Mouse (Mus musculus) kidney, adult 18-20 months (tissue): ENCODE results near the gene Arl5b.
A peak's percentile ranks its signal among the peaks of the same experiment; 100 is the strongest.

ENCODE experiments used
- DNase-seq: peaks from one replicate; pipeline ENCODE4 v3.0.0; 2021

The Arl5b gene

GRCm38 (mm10) chr2:15049117-15049873 lies at the start of gene Arl5b:
Gene Arl5b (plus strand): TSS chr2:15049395.
- peak; percentile 94 for DNase-seq

DNA sequence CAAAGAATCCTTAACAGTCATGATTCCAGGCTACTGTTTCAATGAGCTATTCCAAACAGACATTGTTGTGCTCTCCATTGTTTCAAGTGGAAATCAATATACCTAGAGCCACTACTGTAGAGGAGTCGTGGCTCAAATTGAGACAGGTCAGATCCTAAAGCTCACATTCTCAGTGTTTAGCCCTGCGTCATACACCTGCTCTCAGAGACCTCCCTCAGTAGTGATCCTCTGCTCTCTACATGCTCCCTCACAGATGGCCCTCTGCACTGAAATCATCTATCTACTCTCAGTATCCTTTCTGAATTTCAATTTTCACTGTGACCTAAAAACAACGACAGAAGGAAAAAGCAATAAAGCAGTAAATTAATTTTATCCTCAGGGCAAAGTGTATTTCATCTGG lies 41.7 kb upstream of the Arl5b start:
- no peak for DNase-seq

GRCm38 (mm10) chr2:15008072-15008471 lies 41.1 kb upstream of the Arl5b start:
- DNase-seq: no peak

DNA sequence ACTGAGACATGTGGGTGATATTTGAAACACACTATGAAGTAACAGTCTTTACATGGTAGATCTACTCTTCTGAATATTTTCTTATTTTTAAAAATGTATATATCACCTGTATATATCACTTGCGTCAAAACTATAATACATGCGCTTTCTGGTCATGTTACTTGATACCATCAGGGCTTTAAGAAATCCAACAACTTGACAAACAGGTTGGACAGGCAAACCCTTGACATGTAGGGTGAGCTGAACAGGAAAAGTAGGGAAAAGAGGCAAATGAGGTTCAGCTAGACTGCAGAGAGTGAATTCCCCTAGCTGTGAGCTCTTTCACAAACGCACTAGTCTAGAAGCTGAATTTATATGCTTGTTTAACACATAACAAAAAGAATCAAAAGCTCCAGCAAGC lies 22.4 kb upstream of the Arl5b start:
- DNase-seq: no peak

DNA sequence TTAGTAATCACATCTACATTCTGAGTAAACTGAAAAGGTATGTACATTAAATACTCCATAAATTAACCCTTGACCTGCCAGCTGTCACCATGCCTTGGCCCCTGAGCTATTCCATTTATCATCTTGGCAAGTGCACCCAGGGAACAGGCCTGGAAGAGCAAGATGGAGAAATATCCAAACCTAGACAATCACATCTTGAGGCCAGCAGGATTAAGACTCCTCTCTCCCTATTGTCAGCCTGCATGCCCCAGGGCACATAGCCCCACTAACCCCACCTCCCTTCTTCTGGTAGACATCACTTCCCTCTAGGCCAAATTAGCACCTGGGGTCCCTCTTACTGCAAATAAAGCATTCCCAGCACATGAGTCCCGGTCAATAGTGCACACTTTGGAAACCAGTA lies 21.4 kb upstream of the Arl5b start:
- no peak for DNase-seq

- peak; percentile 23 for DNase-seq
These were observed 10.5 kb upstream of the Arl5b start for GRCm38 (mm10) chr2:15038705-15039104.

- DNase-seq: no peak
These were observed 8.9 kb upstream of the Arl5b start for GRCm38 (mm10) chr2:15040326-15040725.

DNA sequence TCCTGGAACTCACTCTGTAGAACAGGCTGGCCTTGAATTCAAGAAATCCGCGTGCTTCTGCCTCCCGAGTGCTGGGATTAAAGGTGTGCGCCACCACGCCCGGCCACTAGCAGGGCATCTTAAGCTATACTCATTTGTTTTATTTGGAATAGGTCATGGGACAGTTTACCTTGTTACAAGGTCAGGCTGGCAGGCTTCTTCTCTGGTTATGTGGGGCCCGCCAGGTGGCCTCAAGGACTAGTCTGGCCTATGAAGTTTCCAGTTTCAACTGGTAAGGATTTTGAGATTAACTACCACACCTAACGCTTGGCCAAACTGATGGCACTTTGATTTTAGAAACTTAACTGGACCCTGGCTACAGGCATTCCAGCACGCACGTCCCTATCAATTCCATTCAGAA lies 5.3 kb downstream of the Arl5b start:
- no peak for DNase-seq

DNA sequence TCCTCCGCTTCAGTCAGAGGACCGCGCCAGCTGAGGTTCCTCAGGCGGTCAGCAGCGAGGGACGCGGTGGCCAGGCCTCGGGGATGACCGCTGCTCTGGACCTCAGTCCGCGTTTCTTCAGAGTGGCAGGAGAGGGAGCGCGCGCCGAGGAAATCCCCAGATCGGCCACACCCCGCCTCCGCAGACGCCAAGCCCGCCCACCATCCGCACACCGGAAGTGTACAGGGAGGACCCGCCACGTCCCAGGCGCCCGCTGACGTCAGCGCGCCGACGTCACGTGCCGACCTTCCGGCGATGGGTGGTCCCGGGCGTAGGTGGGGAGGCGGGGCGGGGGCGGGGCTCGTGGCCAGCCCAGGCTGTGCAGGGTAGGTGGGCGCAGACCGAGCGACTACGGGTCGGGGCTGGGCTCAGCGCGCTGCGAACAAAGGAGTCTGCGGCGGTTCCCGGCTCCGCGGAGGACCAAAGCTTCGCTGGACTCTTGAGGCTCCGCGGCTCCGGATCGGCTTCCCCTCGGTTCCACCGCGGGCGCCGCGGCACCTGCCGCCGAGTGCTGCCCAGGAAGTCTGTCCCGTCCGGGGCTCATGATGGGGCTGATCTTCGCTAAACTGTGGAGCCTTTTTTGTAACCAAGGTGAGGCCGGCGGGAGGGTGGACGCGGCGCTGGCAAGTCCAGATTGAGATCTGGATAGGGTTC lies 5.9 kb downstream of the Arl5b start, which contains the start of gene Nsun6:
TSS of gene Nsun6 (minus strand) at position 125 of the 693 bp plus-strand sequence.
- DNase-seq: peak; percentile 97

DNA sequence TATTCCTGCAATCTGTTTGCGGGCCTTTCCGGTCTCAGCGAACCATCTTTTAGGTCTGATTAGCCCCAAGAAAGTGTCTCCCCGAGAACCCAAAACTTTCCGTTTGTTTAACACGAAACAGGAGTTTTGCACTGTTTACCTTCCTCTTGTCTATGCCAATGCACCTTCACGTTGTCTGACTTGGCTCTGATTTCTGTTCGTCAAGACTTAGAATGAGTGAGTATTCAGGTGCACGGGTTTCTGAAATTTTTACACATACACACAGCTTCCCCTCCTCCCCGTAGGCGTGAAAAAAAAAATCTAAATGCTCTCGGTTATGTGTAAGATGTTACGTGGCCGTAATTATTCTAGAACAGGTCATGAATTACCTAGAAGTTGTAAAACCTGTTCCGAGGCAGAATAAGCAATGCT lies 6.6 kb downstream of the Arl5b start:
- no peak for DNase-seq

GRCm38 (mm10) chr2:15058227-15058626 lies 9.0 kb downstream of the Arl5b start:
- no peak for DNase-seq

DNA sequence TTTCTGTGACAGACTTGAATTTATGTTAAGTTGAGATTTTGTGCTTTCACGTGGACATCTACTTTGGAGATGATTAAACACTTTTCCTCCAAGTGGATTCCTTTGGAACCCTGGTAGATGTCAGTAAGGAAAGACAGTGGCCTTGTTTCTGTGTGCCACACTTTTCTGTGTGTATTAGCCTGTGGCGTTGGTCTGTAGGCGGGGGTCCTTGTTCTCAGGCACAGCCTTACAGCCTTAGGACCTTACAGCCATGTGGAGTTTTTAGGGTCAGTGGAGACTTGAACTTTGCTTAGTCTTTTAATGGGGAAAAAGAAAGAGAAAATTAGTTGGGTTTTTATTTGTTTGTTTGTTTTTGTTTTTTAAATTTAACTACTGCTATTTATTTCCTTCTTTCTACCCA lies 11.7 kb downstream of the Arl5b start:
- DNase-seq: no peak

DNA sequence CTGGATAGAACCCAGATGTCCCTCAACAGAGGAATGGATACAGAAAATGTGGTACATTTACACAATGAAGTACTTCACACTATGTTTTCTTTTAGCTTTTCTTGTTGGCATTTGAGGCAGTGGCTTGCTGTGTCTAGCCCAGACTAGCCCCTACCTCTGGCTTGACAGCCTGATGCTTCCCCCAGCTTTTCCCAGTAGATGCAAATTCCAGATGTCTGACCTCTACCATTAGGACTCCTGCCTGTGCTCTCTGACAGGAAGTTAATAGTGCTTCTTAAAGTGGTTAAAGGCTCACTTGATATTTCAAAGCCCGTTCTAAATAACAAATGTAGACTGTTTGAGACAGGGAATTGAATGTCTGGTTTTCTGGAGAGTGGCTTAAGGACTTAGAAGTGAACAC lies 14.6 kb downstream of the Arl5b start:
- no peak for DNase-seq

DNA sequence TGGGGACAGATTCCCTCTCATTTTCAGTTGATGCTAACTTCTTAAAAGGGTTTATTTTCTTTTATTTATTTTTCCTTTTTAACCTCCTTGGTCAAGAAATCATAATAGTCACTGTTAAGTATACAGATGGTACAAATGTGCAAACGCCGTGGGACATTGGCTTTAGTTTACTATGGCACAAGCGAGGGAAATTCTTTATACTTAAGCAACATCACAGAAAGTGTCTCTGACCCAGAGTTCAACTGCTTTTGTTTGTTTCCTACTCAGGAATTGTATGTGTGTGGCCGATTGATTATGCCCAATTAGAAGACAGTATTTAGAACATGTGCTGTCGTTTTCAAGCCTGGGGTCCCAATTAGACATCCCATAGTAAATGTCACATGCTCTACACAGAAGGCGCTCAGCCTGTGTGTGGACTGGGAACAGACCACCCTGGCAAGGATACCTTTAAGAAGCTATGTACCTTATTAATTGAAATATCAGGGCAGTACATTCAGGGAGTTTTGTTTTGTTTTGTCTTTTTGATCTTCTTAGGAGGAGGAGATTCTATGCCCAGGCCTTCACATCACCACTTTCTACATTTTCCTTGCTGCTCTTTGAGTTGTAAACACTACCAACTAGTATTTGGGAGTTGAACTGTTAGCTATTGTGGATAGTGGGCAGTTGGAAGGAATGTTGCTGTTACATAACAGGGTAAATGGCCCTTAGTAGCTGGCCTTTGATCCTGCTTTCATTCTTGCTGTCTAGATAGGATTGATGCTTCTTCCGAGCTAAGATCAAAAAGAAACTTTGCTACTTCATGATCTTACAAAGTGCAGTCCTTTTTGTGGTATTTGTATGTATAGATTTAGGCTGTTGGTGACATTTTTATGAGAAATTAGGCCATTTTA lies 15.4 kb downstream of the Arl5b start:
- DNase-seq: no peak

GRCm38 (mm10) chr2:15065447-15065846 lies 16.3 kb downstream of the Arl5b start:
- no peak for DNase-seq

DNA sequence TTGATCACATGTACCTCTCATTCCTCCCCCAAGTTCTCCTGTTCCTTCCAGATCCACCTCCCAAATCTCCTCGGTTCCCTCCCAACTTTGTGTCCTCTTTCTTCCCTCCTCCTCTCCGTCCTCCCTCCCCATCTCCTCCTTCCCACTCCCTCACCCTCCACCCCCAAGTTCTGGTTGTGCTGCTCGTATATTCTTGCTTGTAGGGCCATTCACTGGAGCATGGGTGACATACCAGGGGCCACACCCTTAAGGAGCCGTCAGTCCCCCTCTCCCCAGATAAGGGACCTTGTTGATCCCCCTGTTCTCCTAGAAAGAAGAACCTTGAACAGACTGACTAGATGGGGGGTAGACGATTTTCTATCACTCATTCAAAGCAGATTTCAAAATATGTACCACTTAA lies 17.9 kb downstream of the Arl5b start:
- no peak for DNase-seq

GRCm38 (mm10) chr2:15083702-15084101 lies 34.5 kb downstream of the Arl5b start:
- DNase-seq: no peak

DNA sequence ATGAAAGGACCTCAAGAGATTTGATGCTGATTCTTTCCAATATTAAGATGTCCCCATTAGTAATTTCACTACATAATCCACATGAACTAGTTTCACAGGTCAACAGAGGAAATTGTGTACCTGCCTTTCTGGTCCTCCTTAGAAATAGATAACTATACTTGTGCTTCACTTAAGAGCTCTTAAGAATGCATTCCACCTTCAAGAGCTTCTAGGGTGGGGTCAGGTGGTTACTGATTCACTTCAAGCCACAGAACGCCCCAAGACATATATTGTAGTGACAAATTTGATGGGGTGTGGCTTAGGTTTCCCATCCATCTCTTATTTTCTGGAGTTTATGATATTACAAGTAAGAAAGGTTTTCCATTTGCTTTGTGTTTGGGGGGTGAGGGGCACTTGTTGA lies 38.1 kb downstream of the Arl5b start:
- DNase-seq: no peak

GRCm38 (mm10) chr2:15096514-15097090 lies 47.4 kb downstream of the Arl5b start:
- DNase-seq: no peak

- no peak for DNase-seq
These were observed 55.2 kb downstream of the Arl5b start for GRCm38 (mm10) chr2:15104386-15104785.

GRCm38 (mm10) chr2:15111290-15111689 lies 62.1 kb downstream of the Arl5b start:
- no peak for DNase-seq

DNA sequence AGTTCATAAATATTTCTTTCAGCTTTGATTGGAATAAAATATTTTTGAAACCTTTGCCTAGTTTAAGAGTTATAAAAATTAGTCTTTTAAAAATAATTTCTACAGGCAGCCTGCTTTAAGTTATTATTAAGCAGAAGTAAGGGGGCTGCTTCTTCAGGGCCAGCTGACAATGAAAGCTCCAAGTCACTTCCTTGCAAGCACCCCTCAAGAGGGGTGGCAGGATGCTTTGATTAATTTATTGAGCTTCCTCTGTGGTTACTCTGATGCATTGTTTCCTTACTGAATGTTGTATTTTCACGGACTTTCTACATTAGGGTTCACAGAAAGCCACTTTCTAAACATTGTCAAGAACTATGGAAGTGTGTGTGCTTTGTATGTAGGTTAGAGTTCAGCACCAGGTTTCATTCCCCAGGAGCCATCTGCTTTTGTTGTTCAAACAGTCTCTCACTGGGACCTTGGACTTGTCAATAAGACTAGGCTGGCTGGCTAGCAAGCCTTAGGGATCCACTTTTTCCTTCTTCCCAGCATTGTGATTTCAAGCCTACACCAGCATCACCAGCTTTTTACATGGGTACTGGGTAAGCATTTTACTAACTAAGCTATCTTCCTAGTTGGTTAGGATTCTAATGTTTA lies 62.7 kb downstream of the Arl5b start:
- no peak for DNase-seq

DNA sequence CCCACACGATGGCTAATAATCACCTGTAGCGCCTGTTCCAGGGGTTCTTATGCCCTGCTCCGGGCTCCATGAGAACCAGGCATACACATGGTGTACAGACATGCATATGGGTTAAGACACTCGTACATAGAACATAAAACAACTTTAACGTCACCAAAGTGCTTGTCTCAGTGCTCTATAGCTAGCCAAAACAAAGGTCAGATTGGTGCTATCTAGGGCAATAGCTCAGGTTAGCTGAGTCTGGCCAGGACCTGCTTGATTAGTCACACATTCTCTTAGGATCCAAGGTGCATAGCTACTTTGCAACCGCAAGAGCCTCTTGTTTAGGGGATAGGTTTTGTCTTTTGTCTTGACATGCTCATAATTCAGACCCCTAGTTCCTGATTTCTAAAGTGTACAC lies 63.5 kb downstream of the Arl5b start:
- DNase-seq: no peak
